Mouse (Mus musculus) G1E (cell line): ENCODE results near the gene Tmem220.

Source experiments
- CTCF ChIP-seq: IDR thresholded peaks from 2 replicates; pipeline ENCODE4 v1.5.1; 2012; ENCODE audit warnings: low read depth, low read length, inconsistent platforms, mixed read lengths
- GATA1 ChIP-seq: IDR thresholded peaks from 2 replicates; pipeline ENCODE4 v1.6.1; 2012; ENCODE audit warnings: borderline replicate concordance, low read length, inconsistent platforms, mixed read lengths
- TAL1 ChIP-seq: conservative IDR thresholded peaks from 2 replicates; pipeline ENCODE4 v1.6.1; 2012; ENCODE audit warnings: low read depth, low read length, inconsistent platforms, mixed read lengths

- no peak for TF ChIP-seq CTCF
- TF ChIP-seq GATA1, result no peak
- no peak for TF ChIP-seq TAL1
These were observed 40.5 kb upstream of the Tmem220 start for GRCm38 (mm10) chr11:66984165-66985135.
